Mouse (Mus musculus): ENCODE measurements around the gene Ighmbp2.

- TF ChIP-seq CTCF (IDR thresholded peaks at IDR 0.05; ENCODE audit: low read depth) (no peak), EP300 (IDR thresholded peaks at IDR 0.05; ENCODE audit: low read depth) (no peak)
Measured at GRCm38 (mm10) chr19:3273331-3273730, 9.5 kb downstream of the Ighmbp2 start.
